Mouse (Mus musculus): Measurements from ENCODE around the gene Ankle1.

- TF ChIP-seq POLR2A (IDR thresholded peaks at IDR 0.05; ENCODE audit: borderline replicate concordance, control insufficient read depth, low read depth, low read length) (no peak), CTCF (IDR thresholded peaks at IDR 0.05; ENCODE audit: control insufficient read depth, insufficient read depth, low read length) (no peak)
These were observed 2.5 kb upstream of the Ankle1 start for GRCm38 (mm10) chr8:71403107-71403885.
